Mouse (Mus musculus): ENCODE measurements at regions not wholly inside any gene's neighbourhood (a gene's known extent, or its start where the extent isn't known, plus 50 kb on each side); places are given as distances from the start of the nearest gene placed in this dataset.

DNA sequence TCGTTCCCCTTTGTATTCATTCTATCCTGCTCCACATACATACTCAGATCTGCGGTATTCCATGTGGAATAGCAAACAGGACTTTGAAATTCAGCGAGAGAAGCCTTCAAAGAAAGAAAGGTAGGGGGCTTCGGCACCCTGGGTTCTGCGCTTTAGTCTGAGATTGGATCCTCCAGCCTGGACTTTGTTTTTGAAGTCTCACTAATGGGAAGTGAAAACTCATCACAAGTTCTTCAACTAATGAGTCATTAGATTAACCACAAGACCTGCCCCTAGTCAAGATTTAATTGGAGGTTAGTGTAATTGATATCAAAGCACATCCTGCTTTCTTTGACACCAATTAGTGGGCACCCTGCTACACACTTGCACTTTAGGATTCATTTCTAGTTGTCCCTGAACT is 492.5 kb upstream of the Zfp960 start:
- no peak for DNase-seq (ENCODE audit: low spot score)
- WGBS: 43% methylated on average over 5 of the region's 5 CpGs
- Histone ChIP-seq H3K36me3 (ENCODE audit: insufficient read depth, low read length) (no peaks in the 10 kb centered on the region), H3K4me3 (ENCODE audit: low read depth, low read length) (no peak overlapping the region), H3K9me3 (ENCODE audit: low read length) (no peaks in the 10 kb centered on the region), H3K4me1 (ENCODE audit: insufficient read depth, low read length) (no peaks in the 10 kb centered on the region), H3K9ac (replicated peaks; ENCODE audit: low read length, poor library complexity, severe bottlenecking) (no peak overlapping the region), H3K4me2 (ENCODE audit: low read depth, low read length, poor library complexity, severe bottlenecking) (no peak overlapping the region), H3K27ac (ENCODE audit: low read depth, low read length) (no peak overlapping the region), H3K27me3 (ENCODE audit: insufficient read depth, low read length) (no peaks in the 10 kb centered on the region)
- ATAC-seq (ENCODE audit: low FRiP score): no peak
- no peak for TF ChIP-seq CTCF (IDR thresholded peaks at IDR 0.05)

GRCm38 (mm10) chr17:16588791-16589190 is 475.1 kb upstream of the Zfp960 start:
- DNase-seq (ENCODE audit: low spot score) (no peak), ATAC-seq (ENCODE audit: low FRiP score) (no peak)
- H3K36me3 ChIP-seq (ENCODE audit: insufficient read depth, low read length): no peaks in the 10 kb centered on the region
- no peaks in the 10 kb centered on the region for H3K27me3 ChIP-seq (ENCODE audit: insufficient read depth, low read length)
- no peak overlapping the region for H3K9ac ChIP-seq (replicated peaks; ENCODE audit: low read length, poor library complexity, severe bottlenecking)
- no peaks in the 10 kb centered on the region for H3K4me1 ChIP-seq (ENCODE audit: insufficient read depth, low read length)
- H3K9me3 ChIP-seq (ENCODE audit: low read length): no peaks in the 10 kb centered on the region
- no peak overlapping the region for H3K4me3 ChIP-seq (ENCODE audit: low read depth, low read length)
- 72% methylated on average over 1 of the region's 1 CpGs for whole genome bisulfite sequencing
- no peak overlapping the region for H3K4me2 ChIP-seq (ENCODE audit: low read depth, low read length, poor library complexity, severe bottlenecking)
- H3K27ac ChIP-seq (ENCODE audit: low read depth, low read length): no peak overlapping the region
- no peak for TF ChIP-seq CTCF (IDR thresholded peaks at IDR 0.05)

- Histone ChIP-seq H3K27ac (ENCODE audit: low read depth, low read length) (no peak overlapping the region), H3K4me2 (ENCODE audit: low read depth, low read length, poor library complexity, severe bottlenecking) (no peak overlapping the region), H3K9me3 (ENCODE audit: low read length) (no peaks in the 10 kb centered on the region), H3K9ac (replicated peaks; ENCODE audit: low read length, poor library complexity, severe bottlenecking) (no peak overlapping the region), H3K4me3 (ENCODE audit: low read depth, low read length) (no peak overlapping the region), H3K27me3 (ENCODE audit: insufficient read depth, low read length) (no peaks in the 10 kb centered on the region), H3K4me1 (ENCODE audit: insufficient read depth, low read length) (no peaks in the 10 kb centered on the region), H3K36me3 (ENCODE audit: insufficient read depth, low read length) (no peaks in the 10 kb centered on the region)
- ATAC-seq (ENCODE audit: low FRiP score) (no peak), DNase-seq (ENCODE audit: low spot score) (peak; percentile 50)
- WGBS: 47% methylated on average over 3 of the region's 3 CpGs
- TF ChIP-seq CTCF (IDR thresholded peaks at IDR 0.05): no peak
Measured at GRCm38 (mm10) chr17:16599671-16600070, 464.2 kb upstream of the Zfp960 start.

GRCm38 (mm10) chr17:16612405-16612979 is 451.4 kb upstream of the Zfp960 start:
- Histone ChIP-seq H3K4me2 (ENCODE audit: low read depth, low read length, poor library complexity, severe bottlenecking) (no peak overlapping the region), H3K27ac (ENCODE audit: low read depth, low read length) (no peak overlapping the region), H3K4me1 (ENCODE audit: insufficient read depth, low read length) (no peaks in the 10 kb centered on the region), H3K27me3 (ENCODE audit: insufficient read depth, low read length) (no peaks in the 10 kb centered on the region), H3K4me3 (ENCODE audit: low read depth, low read length) (no peak overlapping the region), H3K9ac (replicated peaks; ENCODE audit: low read length, poor library complexity, severe bottlenecking) (no peak overlapping the region), H3K9me3 (ENCODE audit: low read length) (no peaks in the 10 kb centered on the region), H3K36me3 (ENCODE audit: insufficient read depth, low read length) (no peaks in the 10 kb centered on the region)
- 55% methylated on average over 1 of the region's 1 CpGs for WGBS
- TF ChIP-seq CTCF (IDR thresholded peaks at IDR 0.05): no peak
- ATAC-seq (ENCODE audit: low FRiP score) (no peak), DNase-seq (ENCODE audit: low spot score) (no peak)

GRCm38 (mm10) chr17:16621931-16622556 is 441.9 kb upstream of the Zfp960 start:
- TF ChIP-seq CTCF (IDR thresholded peaks at IDR 0.05): no peak
- ATAC-seq (ENCODE audit: low FRiP score) (no peak), DNase-seq (ENCODE audit: low spot score) (no peak)
- Histone ChIP-seq H3K4me3 (ENCODE audit: low read depth, low read length) (no peak overlapping the region), H3K9me3 (ENCODE audit: low read length) (no peaks in the 10 kb centered on the region), H3K27ac (ENCODE audit: low read depth, low read length) (no peak overlapping the region), H3K4me2 (ENCODE audit: low read depth, low read length, poor library complexity, severe bottlenecking) (no peak overlapping the region), H3K36me3 (ENCODE audit: insufficient read depth, low read length) (no peaks in the 10 kb centered on the region), H3K9ac (replicated peaks; ENCODE audit: low read length, poor library complexity, severe bottlenecking) (no peak overlapping the region), H3K27me3 (ENCODE audit: insufficient read depth, low read length) (no peaks in the 10 kb centered on the region), H3K4me1 (ENCODE audit: insufficient read depth, low read length) (no peaks in the 10 kb centered on the region)
- WGBS: 91% methylated on average over 4 of the region's 4 CpGs

DNA sequence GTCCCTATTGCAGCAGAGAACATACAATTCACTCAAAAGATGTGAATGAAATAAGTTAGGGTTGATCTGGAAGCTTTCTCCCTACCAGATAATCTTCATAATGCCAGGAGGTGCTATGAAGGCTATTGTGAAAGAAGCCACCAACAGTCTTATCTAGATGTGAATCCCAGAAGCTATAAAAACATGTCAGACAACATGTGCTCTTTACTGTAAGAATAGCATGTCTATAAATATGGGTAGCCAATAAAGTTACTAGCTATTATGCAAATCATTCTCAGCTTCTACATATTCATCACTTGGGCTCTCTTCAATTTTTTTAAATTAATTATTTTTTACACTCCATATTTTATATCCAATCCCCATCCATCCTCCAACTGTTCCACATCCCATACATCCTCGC is 434.1 kb upstream of the Zfp960 start:
- Histone ChIP-seq H3K4me2 (ENCODE audit: low read depth, low read length, poor library complexity, severe bottlenecking) (no peak overlapping the region), H3K4me1 (ENCODE audit: insufficient read depth, low read length) (no peaks in the 10 kb centered on the region), H3K27ac (ENCODE audit: low read depth, low read length) (no peak overlapping the region), H3K9me3 (ENCODE audit: low read length) (no peaks in the 10 kb centered on the region), H3K27me3 (ENCODE audit: insufficient read depth, low read length) (no peaks in the 10 kb centered on the region), H3K4me3 (ENCODE audit: low read depth, low read length) (no peak overlapping the region), H3K36me3 (ENCODE audit: insufficient read depth, low read length) (no peaks in the 10 kb centered on the region), H3K9ac (replicated peaks; ENCODE audit: low read length, poor library complexity, severe bottlenecking) (no peak overlapping the region)
- ATAC-seq (ENCODE audit: low FRiP score): no peak
- WGBS: 87% methylated on average over 1 of the region's 1 CpGs
- DNase-seq (ENCODE audit: low spot score): no peak
- no peak for TF ChIP-seq CTCF (IDR thresholded peaks at IDR 0.05)
